Mouse (Mus musculus): ENCODE data around the gene Ephb4.

DNA sequence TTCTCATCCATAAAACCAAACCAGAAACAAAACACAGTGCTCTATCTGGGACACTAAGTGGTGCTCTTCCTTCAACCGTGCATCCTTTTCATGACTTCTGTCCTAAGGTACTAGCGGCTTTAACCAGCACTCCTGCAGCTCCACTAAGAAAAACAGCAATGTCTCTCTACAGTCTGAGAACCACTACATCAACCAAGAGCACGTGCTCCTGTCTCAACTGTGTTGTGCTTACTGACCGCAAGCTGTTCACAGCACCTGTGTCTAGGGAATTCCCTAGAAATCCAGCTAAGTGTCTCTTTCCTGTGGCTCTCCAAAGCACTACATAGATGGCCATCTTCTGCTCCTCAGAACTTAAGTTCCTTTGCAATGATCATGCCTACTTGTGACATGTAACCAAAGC lies 45.1 kb upstream of the Ephb4 start:
- TF ChIP-seq POLR2A (IDR thresholded peaks at IDR 0.05; ENCODE audit: borderline replicate concordance, control insufficient read depth, low read depth, low read length) = no peak
- TF ChIP-seq CTCF (IDR thresholded peaks at IDR 0.05; ENCODE audit: control insufficient read depth, insufficient read depth, low read length) = no peak
